Mouse (Mus musculus) spleen, adult 12 weeks (tissue): ENCODE measurements around the gene Fastkd2.

Experiments
- DNase-seq: peaks from one replicate; pipeline ENCODE4 v3.0.0; 2022; ENCODE audit warnings: low spot score

The Fastkd2 gene

GRCm38 (mm10) chr1:63730240-63730771, at the start of gene Fastkd2, which contains the start of gene Mdh1b:
Gene Fastkd2 (plus strand): TSS chr1:63730614.
Gene Mdh1b (minus strand): TSS chr1:63730318.
- peak; percentile 64 for DNase-seq

- no peak for DNase-seq
Measured at GRCm38 (mm10) chr1:63686827-63687226, 43.6 kb upstream of the Fastkd2 start, which contains the start of gene Dytn. Gene Dytn (minus strand): TSS chr1:63686927.

- DNase-seq, result no peak
Measured at GRCm38 (mm10) chr1:63696861-63697260, 33.6 kb upstream of the Fastkd2 start.

- DNase-seq, result no peak
Measured at GRCm38 (mm10) chr1:63705733-63706132, 24.7 kb upstream of the Fastkd2 start.

DNA sequence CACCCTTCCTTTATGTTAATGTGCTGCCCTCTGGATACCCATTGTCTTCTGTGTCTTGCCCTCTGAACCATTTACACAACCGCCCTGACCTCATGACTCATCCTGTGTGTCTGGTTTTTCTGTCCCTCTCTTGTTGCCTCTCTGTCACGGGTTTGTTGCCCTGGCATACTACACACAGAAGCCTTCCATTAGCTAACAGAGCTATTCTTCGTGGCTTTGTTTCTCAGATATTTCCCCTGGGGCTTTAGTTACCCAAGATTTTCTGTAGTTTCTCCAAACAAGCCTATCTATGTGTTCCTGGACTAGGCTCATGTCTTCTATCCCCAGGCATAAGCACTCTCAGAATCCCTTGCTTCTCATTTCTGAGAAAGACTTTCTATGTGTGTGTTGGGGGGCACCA, 21.5 kb upstream of the Fastkd2 start:
- DNase-seq, result no peak

DNA sequence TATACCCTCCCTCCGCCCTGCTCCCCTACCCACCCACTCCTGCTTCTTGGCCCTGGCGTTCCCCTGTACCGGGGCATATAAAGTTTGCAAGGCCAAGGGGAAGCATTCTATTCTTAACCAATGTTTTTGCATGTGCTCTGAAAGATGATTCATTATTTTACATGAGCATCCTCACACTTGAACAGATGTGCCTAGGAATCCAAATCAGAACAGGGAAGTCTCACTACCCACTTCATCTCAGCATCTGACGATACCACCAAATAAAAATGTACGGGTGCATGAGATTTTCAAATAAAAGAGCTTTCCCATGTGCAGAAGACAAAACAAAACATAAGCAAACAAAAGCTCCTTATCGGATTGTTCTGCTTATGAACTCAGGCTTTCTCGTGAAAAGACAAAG, 10.3 kb upstream of the Fastkd2 start:
- DNase-seq, result no peak

- DNase-seq, result no peak
Measured at GRCm38 (mm10) chr1:63729796-63730195, 618 bp upstream of the Fastkd2 start.

GRCm38 (mm10) chr1:63756005-63756404, 25.6 kb downstream of the Fastkd2 start:
- DNase-seq, result no peak

DNA sequence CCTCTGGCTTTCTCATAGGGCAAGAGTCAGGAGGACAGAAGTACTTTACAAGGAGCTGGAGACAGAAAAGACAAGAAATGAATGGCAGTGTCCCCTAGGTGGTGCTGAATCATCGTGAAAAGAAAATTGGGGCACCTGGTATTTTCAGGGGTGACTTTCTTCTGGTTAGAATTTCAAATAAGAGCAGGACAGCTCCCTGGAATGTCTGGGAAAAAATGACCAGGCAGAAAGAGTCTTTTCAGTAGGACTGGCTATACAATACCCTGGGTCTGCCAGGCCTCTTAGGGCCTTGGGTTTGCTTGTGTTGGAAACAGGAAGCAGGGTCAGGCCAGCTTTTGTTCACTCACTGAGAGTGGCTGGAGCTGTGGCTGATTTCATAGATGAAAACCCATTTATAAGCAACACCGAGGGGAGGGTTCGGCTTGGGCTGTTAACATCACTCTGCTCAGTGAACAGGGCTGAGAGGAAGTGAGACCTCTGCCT, 32.8 kb downstream of the Fastkd2 start:
- no peak for DNase-seq

GRCm38 (mm10) chr1:63763881-63764386, 33.5 kb downstream of the Fastkd2 start:
- no peak for DNase-seq

- DNase-seq, result no peak
Measured at GRCm38 (mm10) chr1:63764395-63764794, 34.0 kb downstream of the Fastkd2 start.

GRCm38 (mm10) chr1:63768112-63768511, 37.7 kb downstream of the Fastkd2 start:
- no peak for DNase-seq

- no peak for DNase-seq
Measured at GRCm38 (mm10) chr1:63769167-63769566, 38.8 kb downstream of the Fastkd2 start, which contains the start of gene 4933402D24Rik. Gene 4933402D24Rik (minus strand): TSS chr1:63769267.

DNA sequence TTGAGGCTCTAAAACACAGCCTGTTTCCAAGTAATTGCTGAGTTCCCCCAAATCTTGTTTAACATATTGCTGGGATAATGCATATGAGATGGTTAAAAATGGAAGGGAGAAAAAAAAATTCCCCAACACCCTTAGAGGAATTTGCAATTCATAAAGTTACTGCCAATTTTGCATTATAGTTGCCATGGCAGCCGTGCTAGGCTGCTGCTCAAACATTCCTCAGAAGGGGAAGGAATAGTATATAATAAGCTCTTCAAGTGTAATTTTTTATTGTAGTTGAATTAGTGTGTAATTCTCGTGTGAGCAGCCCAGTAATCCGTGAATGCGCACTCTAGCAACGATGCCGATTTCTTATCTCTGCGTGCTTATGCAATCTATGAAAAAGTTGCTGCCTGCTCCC, 39.9 kb downstream of the Fastkd2 start:
- no peak for DNase-seq

- no peak for DNase-seq
Measured at GRCm38 (mm10) chr1:63776396-63776795, 46.0 kb downstream of the Fastkd2 start.

- DNase-seq, result no peak
Measured at GRCm38 (mm10) chr1:63776902-63777630, 46.7 kb downstream of the Fastkd2 start.

DNA sequence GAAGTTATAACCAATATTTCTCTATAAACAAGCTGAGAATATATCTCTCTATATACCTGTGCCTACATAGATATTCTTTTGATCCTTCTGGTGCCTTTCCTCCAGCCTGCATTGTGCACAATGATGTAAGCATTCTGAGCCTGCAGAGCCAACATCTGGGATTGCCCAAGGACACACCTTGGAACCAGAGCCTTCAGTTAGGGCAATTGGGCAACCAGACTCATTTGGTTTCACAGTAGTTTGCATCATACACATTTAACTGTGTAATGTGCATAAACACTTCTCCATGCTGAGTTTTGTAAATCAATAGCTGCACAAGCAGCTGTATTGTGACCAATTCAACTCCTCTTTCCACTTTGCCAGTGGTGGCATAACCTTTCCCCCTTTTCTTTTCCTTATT, 63.9 kb downstream of the Fastkd2 start:
- DNase-seq, result no peak
